Comparison of ENCODE assay signal across 8 mouse cellular contexts in genomic region chr11:114205192-114205591, GRCm38 (mm10).
DNase-seq lines count a peak whose midpoint lies in the region; ATAC-seq and TF ChIP-seq lines count a peak whose summit lies in the region.
"Had no signal": no experiment of that assay in that cellular context is flagged by ENCODE, and none has a peak within 500 bp of the region (broad histone marks: within the 10 kb centered on the region; RNA-seq: fewer than 3 reads in every experiment).

No protein-coding gene starts in this region.

- no peaks in the 10 kb centered on the region for H3K4me1 ChIP-seq in embryonic facial prominence, embryonic 14.5 days (ENCODE audit: control insufficient read depth, insufficient read depth, low read length)
- no peaks in the 10 kb centered on the region for H3K4me1 ChIP-seq in lung, embryonic 14.5 days (ENCODE audit: insufficient read depth)

- no peaks in the 10 kb centered on the region for H3K9me3 ChIP-seq in embryonic facial prominence, embryonic 14.5 days (ENCODE audit: control insufficient read depth, low read length)
- no peaks in the 10 kb centered on the region for H3K9me3 ChIP-seq in lung, embryonic 14.5 days (ENCODE audit: low read depth, low read length)
- H3K9me3 ChIP-seq: neural tube, embryonic 12.5 days had no signal

- H3K4me2 ChIP-seq in embryonic facial prominence, embryonic 14.5 days (ENCODE audit: low read depth, low read length) = no peak overlapping the region
- no peak overlapping the region for H3K4me2 ChIP-seq in lung, embryonic 14.5 days
- H3K4me2 ChIP-seq: neural tube, embryonic 12.5 days had no signal

- TF ChIP-seq CTCF in lung, embryonic 14.5 days (IDR thresholded peaks at IDR 0.05; ENCODE audit: low read depth) = peak; percentile 74

- no peak overlapping the region for H3K4me3 ChIP-seq in embryonic facial prominence, embryonic 14.5 days (ENCODE audit: low read depth, low read length)
- H3K4me3 ChIP-seq in lung, embryonic 14.5 days (ENCODE audit: low read depth, low read length) = no peak overlapping the region
- H3K4me3 ChIP-seq: neural tube, embryonic 12.5 days had no signal

- H3K27me3 ChIP-seq in embryonic facial prominence, embryonic 14.5 days (replicated peaks; ENCODE audit: control insufficient read depth, insufficient read depth, low read length) = no peaks in the 10 kb centered on the region
- no peaks in the 10 kb centered on the region for H3K27me3 ChIP-seq in lung, embryonic 14.5 days (ENCODE audit: insufficient read depth, low read length)
- H3K27me3 ChIP-seq: neural tube, embryonic 12.5 days had no signal

- peak; percentile 58 for DNase-seq in layer of hippocampus, adult 11-12 months (ENCODE audit: low spot score)
- no peak for DNase-seq in layer of hippocampus, adult 9-10 months (ENCODE audit: low spot score)
- peak; percentile 82 for DNase-seq in ES-CJ7 (ENCODE audit: low read depth, low spot score)
- peak; percentile 3 for DNase-seq in adipocyte (ENCODE audit: low spot score)
- peak; percentile 38 for DNase-seq in embryonic facial prominence, embryonic 14.5 days (ENCODE audit: low spot score)
- peak; percentile 68 for DNase-seq in lung, embryonic 14.5 days
- DNase-seq in spleen, postnatal 4 days (ENCODE audit: low spot score in 2 of 2) = peak; percentile 62 to 87

- H3K9ac ChIP-seq in embryonic facial prominence, embryonic 14.5 days (ENCODE audit: low read depth, low read length) = no peak overlapping the region
- H3K9ac ChIP-seq in lung, embryonic 14.5 days = no peak overlapping the region
- H3K9ac ChIP-seq: neural tube, embryonic 12.5 days had no signal

- WGBS in embryonic facial prominence, embryonic 14.5 days = 46% methylated on average over 2 of the region's 2 CpGs
- 51% methylated on average over 2 of the region's 2 CpGs for WGBS in lung, embryonic 14.5 days

- no peak for ATAC-seq in embryonic facial prominence, embryonic 14.5 days (ENCODE audit: low read depth)
- no peak for ATAC-seq in lung, embryonic 14.5 days (ENCODE audit: insufficient read depth)

- no peaks in the 10 kb centered on the region for H3K36me3 ChIP-seq in embryonic facial prominence, embryonic 14.5 days (ENCODE audit: control insufficient read depth, insufficient read depth, low read length)
- H3K36me3 ChIP-seq in lung, embryonic 14.5 days (ENCODE audit: insufficient read depth) = no peaks in the 10 kb centered on the region
- H3K36me3 ChIP-seq: neural tube, embryonic 12.5 days had no signal

- no peak overlapping the region for H3K27ac ChIP-seq in embryonic facial prominence, embryonic 14.5 days (replicated peaks; ENCODE audit: low read depth, low read length)
- no peak overlapping the region for H3K27ac ChIP-seq in lung, embryonic 14.5 days (ENCODE audit: low read depth)
- H3K27ac ChIP-seq: neural tube, embryonic 12.5 days had no signal
